Mouse (Mus musculus) intestine, postnatal 0 days (tissue): Measurements from ENCODE around the gene Zan. TPM values are rescaled to one million over a fixed set of nuclear protein-coding genes. Genes with fewer than 3 reads are reported as not detected.

Experiments
- ATAC-seq: fragments of 200-750 bp; cut with Nextera tagmentation; 2 replicates; pipeline ENCODE4 v1.8.0; 2017; ENCODE audit warnings: mild to moderate bottlenecking, moderate TSS enrichment, moderate library complexity
- H3K27ac ChIP-seq: fragments of 300-500 bp; sonication (generic); 2 replicates; pipeline ENCODE4 v1.5.1; 2014; ENCODE audit warnings: mild to moderate bottlenecking, low read depth, low read length, moderate library complexity
- H3K27me3 ChIP-seq: fragments of 300-500 bp; sonication (generic); replicated peaks from 2 replicates; pipeline ENCODE4 v1.6.1; 2014; ENCODE audit warnings: low read length, mixed read lengths; ENCODE audit not compliant: control insufficient read depth, insufficient read depth
- H3K36me3 ChIP-seq: fragments of 300-500 bp; sonication (generic); 2 replicates; pipeline ENCODE4 v1.6.1; 2014; ENCODE audit warnings: mild to moderate bottlenecking, moderate library complexity; ENCODE audit not compliant: control insufficient read depth, insufficient read depth
- H3K4me1 ChIP-seq: fragments of 300-500 bp; sonication (generic); replicated peaks from 2 replicates; pipeline ENCODE4 v1.6.1; 2014; ENCODE audit warnings: antibody characterized with exemption, low read length, mixed read lengths; ENCODE audit not compliant: control insufficient read depth, insufficient read depth
- H3K4me2 ChIP-seq: fragments of 300-500 bp; sonication (generic); replicated peaks from 2 replicates; pipeline ENCODE4 v1.6.1; 2014; ENCODE audit warnings: low read depth, mild to moderate bottlenecking, moderate library complexity
- H3K4me3 ChIP-seq: fragments of 300-500 bp; sonication (generic); 2 replicates; pipeline ENCODE4 v1.5.1; 2014; ENCODE audit warnings: low read depth, low read length
- H3K9ac ChIP-seq: fragments of 300-500 bp; sonication (generic); 2 replicates; pipeline ENCODE4 v1.6.1; 2014; ENCODE audit warnings: mild to moderate bottlenecking, low read depth, low read length
- H3K9me3 ChIP-seq: fragments of 300-500 bp; sonication (generic); 2 replicates; pipeline ENCODE4 v1.6.1; 2016; ENCODE audit warnings: mixed run types; ENCODE audit not compliant: control insufficient read depth
- CTCF ChIP-seq: sonication (generic); IDR thresholded peaks from 2 replicates; pipeline ENCODE4 v1.5.1; 2016; ENCODE audit warnings: low read depth, mild to moderate bottlenecking, control low read depth, antibody characterized with exemption, moderate library complexity
- WGBS: fragments of 180-500 bp; shearing (Covaris S2); extraction: QIAGEN DNeasy Blood & Tissue Kit; methylation state at CpG from one replicate; pipeline ENCODE4 v1.1.7; 2014; 5-methylcytosine and 5-hydroxymethylcytosine counted together
- polyA plus RNA-seq: library from polyadenylated mRNA; unstranded; fragments of >200 nt; fragmentation: Nextera tagmentation; extraction: Ambion mirVana; gene quantifications from 2 replicates; pipeline ENCODE4 v1.2.1, GENCODE M21; 2015

Gene Zan
- polyA plus RNA-seq, 1 experiment from 2014 or later, result 0.35 TPM

DNA sequence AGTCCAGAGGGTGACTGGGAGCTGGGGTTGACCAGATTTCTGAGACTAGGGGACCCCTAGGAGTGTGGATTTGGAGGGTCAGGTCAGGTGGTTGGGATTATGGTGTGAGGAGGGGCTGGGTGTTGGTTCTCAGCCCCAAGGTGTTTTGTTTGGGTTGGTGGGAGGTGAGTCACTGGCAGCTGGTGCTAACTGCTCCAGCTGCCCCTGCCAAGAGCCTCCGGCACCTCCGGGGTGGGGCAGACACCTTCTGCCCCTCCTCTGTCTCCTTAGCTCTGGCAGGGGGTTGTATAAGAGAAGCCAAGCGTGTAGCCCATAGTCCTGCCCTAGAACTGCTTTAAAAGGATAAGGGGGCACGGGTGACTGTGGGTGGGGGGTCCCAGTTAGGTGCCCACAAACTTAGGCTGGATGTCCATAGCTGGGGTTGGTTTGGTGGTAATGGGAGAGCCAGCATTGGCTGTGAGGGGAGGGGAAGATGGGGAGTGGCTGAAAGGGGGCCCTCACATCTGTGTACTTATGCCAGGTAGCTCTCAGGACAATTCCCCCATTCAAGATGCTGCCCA, 102.3 kb downstream of the Zan start:
- H3K27ac ChIP-seq, result peak overlapping the region; percentile 21; the same call in 1 of the 2 replicates
- H3K27me3 ChIP-seq, result no peaks in the 10 kb centered on the region
- H3K4me1 ChIP-seq, result no peaks in the 10 kb centered on the region
- no peak overlapping the region for H3K9ac ChIP-seq
- H3K4me2 ChIP-seq, result no peak overlapping the region
- H3K36me3 ChIP-seq, result peaks cover 47% of the 10 kb centered on the region
- no peaks in the 10 kb centered on the region for H3K9me3 ChIP-seq
- no peak for ATAC-seq
- WGBS, result 65% methylated on average over 4 of the region's 4 CpGs
- H3K4me3 ChIP-seq, result no peak overlapping the region
- no peak for TF ChIP-seq CTCF

DNA sequence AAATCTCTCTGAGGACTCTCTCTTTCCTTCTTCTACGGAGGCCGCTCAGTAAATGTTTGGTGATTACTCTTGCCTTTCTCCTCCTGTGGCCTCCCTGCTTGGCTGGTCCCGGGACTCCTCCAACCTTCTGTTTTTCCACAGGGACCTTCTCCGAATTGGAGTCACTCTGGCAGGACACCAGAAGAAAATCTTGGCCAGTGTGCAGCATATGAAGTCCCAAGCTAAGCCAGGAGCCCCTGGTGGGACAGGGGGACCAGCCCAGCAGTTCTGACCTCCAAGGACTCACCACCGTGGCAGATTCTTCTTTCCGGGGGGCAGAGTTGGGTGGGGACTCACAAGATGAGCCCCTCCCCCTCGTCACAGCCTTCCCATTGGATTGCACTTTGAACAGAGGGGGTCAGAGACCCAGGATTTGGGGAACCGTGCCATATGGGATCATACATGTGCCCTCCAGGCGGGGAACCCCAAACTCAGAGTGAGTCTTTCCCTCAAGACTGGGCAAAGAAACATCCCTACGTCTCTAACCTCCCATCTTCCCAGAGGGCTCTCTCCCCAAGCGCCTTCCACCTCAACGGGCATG, 103.4 kb downstream of the Zan start:
- peaks cover 59% of the 10 kb centered on the region for H3K36me3 ChIP-seq
- 81% methylated on average over 12 of the region's 12 CpGs for WGBS

DNA sequence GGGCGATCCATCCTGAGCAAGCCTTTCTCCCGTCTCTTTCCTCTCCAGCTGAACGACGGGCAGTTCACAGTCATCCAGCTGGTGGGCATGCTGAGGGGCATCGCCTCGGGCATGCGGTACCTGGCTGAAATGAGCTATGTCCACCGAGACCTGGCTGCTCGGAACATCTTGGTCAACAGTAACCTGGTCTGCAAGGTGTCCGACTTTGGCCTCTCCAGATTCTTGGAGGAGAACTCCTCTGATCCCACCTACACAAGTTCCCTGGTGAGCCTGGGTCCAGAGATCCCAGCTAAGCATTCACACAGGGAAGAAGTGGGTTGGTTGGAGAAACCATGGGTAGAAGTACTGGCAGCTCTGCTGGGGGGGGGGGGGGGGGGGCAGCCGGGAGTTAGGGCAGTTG, 107.2 kb downstream of the Zan start:
- WGBS, result 96% methylated on average over 9 of the region's 11 CpGs
- Histone ChIP-seq H3K4me1 (no peaks in the 10 kb centered on the region), H3K36me3 (peaks cover 93% of the 10 kb centered on the region), H3K4me2 (no peak overlapping the region), H3K9me3 (no peaks in the 10 kb centered on the region), H3K4me3 (no peak overlapping the region), H3K27ac (no peak overlapping the region), H3K27me3 (no peaks in the 10 kb centered on the region), H3K9ac (no peak overlapping the region)
- no peak for TF ChIP-seq CTCF
- ATAC-seq, result no peak

More for the DNA sequence above, 103.4 kb downstream of the Zan start:
- Histone ChIP-seq H3K4me3 (no peak overlapping the region), H3K27me3 (no peaks in the 10 kb centered on the region), H3K27ac (no peak overlapping the region; the same call in 1 of the 2 replicates), H3K9me3 (no peaks in the 10 kb centered on the region), H3K4me2 (no peak overlapping the region), H3K9ac (no peak overlapping the region), H3K4me1 (no peaks in the 10 kb centered on the region)
- no peak for ATAC-seq
- no peak for TF ChIP-seq CTCF

DNA sequence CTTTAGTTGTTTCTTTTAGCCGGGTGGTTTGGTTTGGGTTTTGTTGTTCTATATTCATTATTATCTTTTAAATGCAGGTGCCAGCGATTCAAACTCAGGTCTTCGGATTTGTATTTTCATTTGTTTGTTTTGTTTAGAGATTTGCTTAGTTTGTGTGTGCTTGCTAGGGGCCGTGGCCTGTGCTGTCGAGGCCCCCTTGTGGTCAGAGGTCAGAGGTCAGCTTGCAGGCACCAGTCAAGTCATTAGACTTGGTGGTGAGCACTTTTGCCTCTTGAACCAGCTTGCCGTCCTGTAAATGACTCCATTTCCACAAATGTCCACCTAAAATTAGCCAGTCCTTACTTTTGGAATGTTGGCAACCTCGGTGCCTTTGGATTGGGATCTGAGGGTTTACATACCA, 118.5 kb downstream of the Zan start:
- 35% methylated on average over 7 of the region's 7 CpGs for WGBS
- Histone ChIP-seq H3K4me3 (no peak overlapping the region), H3K4me2 (no peak overlapping the region), H3K9ac (no peak overlapping the region), H3K27me3 (no peaks in the 10 kb centered on the region), H3K27ac (no peak overlapping the region), H3K9me3 (no peaks in the 10 kb centered on the region), H3K36me3 (peaks cover 86% of the 10 kb centered on the region), H3K4me1 (no peaks in the 10 kb centered on the region)
- TF ChIP-seq CTCF, result peak; percentile 50
- ATAC-seq, result no peak

DNA sequence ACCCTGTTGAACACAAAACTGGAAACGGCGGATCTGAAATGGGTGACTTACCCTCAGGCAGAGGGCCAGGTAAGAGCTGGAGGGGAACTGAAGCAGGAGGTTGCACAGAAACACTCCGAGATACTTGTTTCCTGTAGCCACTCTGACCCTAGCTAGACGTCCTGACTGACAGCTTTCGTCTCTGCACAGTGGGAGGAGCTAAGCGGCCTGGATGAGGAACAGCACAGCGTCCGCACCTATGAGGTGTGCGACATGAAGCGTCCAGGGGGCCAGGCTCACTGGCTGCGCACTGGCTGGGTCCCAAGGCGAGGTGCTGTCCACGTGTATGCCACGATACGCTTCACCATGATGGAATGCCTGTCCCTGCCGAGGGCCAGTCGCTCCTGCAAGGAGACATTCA, 122.8 kb downstream of the Zan start:
- no peaks in the 10 kb centered on the region for H3K27me3 ChIP-seq
- H3K9ac ChIP-seq, result no peak overlapping the region
- H3K4me3 ChIP-seq, result no peak overlapping the region
- H3K4me1 ChIP-seq, result peaks cover 2% of the 10 kb centered on the region; the same call in 1 of the 2 replicates
- H3K36me3 ChIP-seq, result peaks cover 45% of the 10 kb centered on the region
- TF ChIP-seq CTCF, result no peak
- H3K27ac ChIP-seq, result no peak overlapping the region
- WGBS, result 74% methylated on average over 17 of the region's 17 CpGs
- no peaks in the 10 kb centered on the region for H3K9me3 ChIP-seq
- 0 out of 2 replicates have a peak overlapping the region, but pooled peaks have one; percentile 3 for H3K4me2 ChIP-seq
- no peak for ATAC-seq

DNA sequence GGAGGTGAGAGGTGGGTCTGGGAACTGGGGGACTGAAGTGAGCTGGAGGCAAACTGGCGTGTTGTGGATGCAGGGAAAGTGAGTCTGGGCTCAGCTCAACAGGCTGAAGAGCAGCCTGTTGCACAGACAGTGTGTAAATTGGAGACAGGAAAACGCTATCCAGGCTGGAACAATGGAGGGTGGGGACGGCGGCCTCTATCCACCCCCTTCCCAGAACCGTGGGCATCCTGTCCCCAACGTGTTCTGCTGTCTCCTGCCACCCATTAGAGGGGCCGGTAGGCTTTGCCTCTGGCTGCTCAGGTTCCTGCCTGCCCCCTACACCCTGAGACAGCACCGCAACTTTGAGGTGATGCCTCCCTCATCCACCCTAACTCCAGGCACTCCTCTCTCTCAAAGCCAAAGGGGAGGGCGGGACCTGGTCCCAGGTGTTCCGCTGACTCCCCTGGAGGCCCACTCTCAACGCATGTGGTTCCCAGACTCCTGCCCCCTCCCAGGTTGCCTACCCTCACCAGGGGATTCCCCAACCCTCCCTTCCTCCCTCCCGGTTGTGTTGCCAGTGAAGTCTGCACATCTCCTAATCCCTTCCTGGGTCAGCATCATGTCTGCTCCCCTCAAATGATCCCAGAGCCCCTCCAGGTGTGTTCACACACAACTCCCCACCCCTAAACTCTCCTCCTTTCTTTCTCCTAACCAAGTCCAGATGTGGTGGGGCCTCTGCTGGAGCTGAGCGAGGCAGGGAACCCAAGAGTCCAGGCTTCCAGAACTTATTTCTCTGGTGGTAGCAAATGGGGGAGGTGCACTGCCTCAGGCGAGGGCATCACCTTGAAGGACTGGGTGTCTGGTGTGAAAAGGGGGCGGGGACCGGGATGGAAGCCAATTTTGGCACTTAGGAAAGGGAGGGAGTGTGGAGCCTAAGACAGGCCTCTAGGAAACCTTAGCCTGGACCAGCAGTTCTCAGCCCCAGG, 124.6 kb downstream of the Zan start:
- peaks cover 28% of the 10 kb centered on the region for H3K36me3 ChIP-seq
- 0 out of 2 replicates have a peak, but pooled peaks have one; percentile 4 for TF ChIP-seq CTCF
- H3K9me3 ChIP-seq, result no peaks in the 10 kb centered on the region
- no peak for ATAC-seq
- 15% methylated on average over 16 of the region's 16 CpGs for WGBS
- peak overlapping the region; percentile 91 for H3K4me2 ChIP-seq
- H3K9ac ChIP-seq, result 0 out of 2 replicates have a peak overlapping the region, but pooled peaks have one; percentile 87
- peaks cover 7% of the 10 kb centered on the region; the same call in 1 of the 2 replicates for H3K4me1 ChIP-seq
- peak overlapping the region; percentile 81 for H3K4me3 ChIP-seq
- H3K27me3 ChIP-seq, result no peaks in the 10 kb centered on the region
- peak overlapping the region; percentile 89; the same call in 1 of the 2 replicates for H3K27ac ChIP-seq
